Mouse (Mus musculus) olfactory bulb, adult 2 months (tissue): ENCODE data around the gene 1700003F12Rik.

Source experiments
- CTCF ChIP-seq: fragments of 200-500 bp; IDR thresholded peaks from 2 replicates; pipeline ENCODE4 v1.5.1; 2012; ENCODE audit warnings: low read depth, mild to moderate bottlenecking, low read length, moderate library complexity; ENCODE audit not compliant: insufficient read depth
- POLR2A ChIP-seq: fragments of 200-500 bp; IDR thresholded peaks from 2 replicates; pipeline ENCODE4 v1.6.1; 2012; ENCODE audit warnings: mild to moderate bottlenecking, low read depth, low read length, moderate library complexity; ENCODE audit not compliant: insufficient read depth

DNA sequence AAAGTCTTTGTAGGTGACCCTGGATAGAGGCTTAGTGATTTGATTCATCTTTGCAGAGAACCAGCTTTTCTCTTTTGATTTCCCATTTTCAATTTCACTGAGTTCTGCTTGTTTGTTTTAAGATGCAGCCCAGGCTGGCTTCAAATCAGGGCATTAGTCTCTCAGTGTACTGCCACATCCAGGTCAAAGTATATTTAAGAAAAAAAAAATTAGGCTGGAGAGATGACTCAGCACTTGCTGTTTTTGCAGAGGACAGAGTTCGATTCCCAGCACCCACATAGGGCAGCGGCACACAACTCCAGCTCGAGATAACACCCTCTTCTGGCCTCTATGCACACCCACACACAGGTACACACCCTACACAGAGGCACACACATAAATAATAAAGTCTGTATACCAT, 44.4 kb downstream of the 1700003F12Rik start:
- TF ChIP-seq CTCF (no peak), POLR2A (no peak)
